Mouse (Mus musculus): ENCODE results near the gene Dpagt1. TPM values are rescaled to one million over a fixed set of nuclear protein-coding genes. Genes with fewer than 3 reads are reported as not detected.

Gene Dpagt1
- polyA plus RNA-seq (2014; fragmentation: Nextera tagmentation; extraction: Ambion mirVana): 38.2 and 39.7 TPM in 2 replicates

- Histone ChIP-seq H3K4me1 (ENCODE audit: control insufficient read depth, insufficient read depth, low read length) (peaks cover 9% of the 10 kb centered on the region), H3K27ac (ENCODE audit: low read depth, low read length) (peak within 1 kb of the TSS; percentile 80), H3K9me3 (replicated peaks; ENCODE audit: control insufficient read depth, low read length) (no peaks in the 10 kb centered on the region), H3K36me3 (ENCODE audit: control insufficient read depth, insufficient read depth, low read length) (peaks cover 8% of the 10 kb centered on the region), H3K27me3 (replicated peaks; ENCODE audit: control insufficient read depth, insufficient read depth, low read length) (no peaks in the 10 kb centered on the region), H3K4me3 (ENCODE audit: low read depth, low read length) (peak within 1 kb of the TSS; percentile 62), H3K4me2 (ENCODE audit: low read length) (peak within 1 kb of the TSS; percentile 62), H3K9ac (ENCODE audit: low read length) (peak within 1 kb of the TSS; percentile 77)
- 3% methylated on average over 12 of the region's 12 CpGs for WGBS
- DNase-seq (ENCODE audit: low spot score) (no peak), ATAC-seq (peak; percentile 44)
These were observed at the start of gene Dpagt1 for GRCm38 (mm10) chr9:44325768-44326370. Gene Dpagt1, plus strand, starts transcription at chr9:44326019.

GRCm38 (mm10) chr9:44283183-44283582 lies 42.6 kb upstream of the Dpagt1 start:
- no peak overlapping the region for H3K9ac ChIP-seq (ENCODE audit: low read length)
- no peak overlapping the region for H3K4me2 ChIP-seq (ENCODE audit: low read length)
- no peak for ATAC-seq
- no peaks in the 10 kb centered on the region for H3K9me3 ChIP-seq (replicated peaks; ENCODE audit: control insufficient read depth, low read length)
- peaks cover 7% of the 10 kb centered on the region for H3K4me1 ChIP-seq (ENCODE audit: control insufficient read depth, insufficient read depth, low read length)
- WGBS: 81% methylated on average over 5 of the region's 5 CpGs
- no peak overlapping the region for H3K4me3 ChIP-seq (ENCODE audit: low read depth, low read length)
- no peak for DNase-seq (ENCODE audit: low spot score)
- H3K27me3 ChIP-seq (replicated peaks; ENCODE audit: control insufficient read depth, insufficient read depth, low read length): no peaks in the 10 kb centered on the region
- H3K36me3 ChIP-seq (ENCODE audit: control insufficient read depth, insufficient read depth, low read length): peaks cover 35% of the 10 kb centered on the region
- H3K27ac ChIP-seq (ENCODE audit: low read depth, low read length): no peak overlapping the region

GRCm38 (mm10) chr9:44286256-44286850 lies 39.5 kb upstream of the Dpagt1 start:
- no peak for DNase-seq (ENCODE audit: low spot score)
- H3K4me3 ChIP-seq (ENCODE audit: low read depth, low read length): peak overlapping the region; percentile 84; the same call in 1 of the 2 replicates
- no peaks in the 10 kb centered on the region for H3K27me3 ChIP-seq (replicated peaks; ENCODE audit: control insufficient read depth, insufficient read depth, low read length)
- no peak for ATAC-seq
- 11% methylated on average over 6 of the region's 6 CpGs for WGBS
- H3K9ac ChIP-seq (ENCODE audit: low read length): peak overlapping the region; percentile 29; the same call in 1 of the 2 replicates
- peaks cover 17% of the 10 kb centered on the region for H3K4me1 ChIP-seq (ENCODE audit: control insufficient read depth, insufficient read depth, low read length)
- H3K36me3 ChIP-seq (ENCODE audit: control insufficient read depth, insufficient read depth, low read length): peaks cover 11% of the 10 kb centered on the region
- H3K9me3 ChIP-seq (replicated peaks; ENCODE audit: control insufficient read depth, low read length): no peaks in the 10 kb centered on the region
- peak overlapping the region; percentile 94 for H3K4me2 ChIP-seq (ENCODE audit: low read length)
- H3K27ac ChIP-seq (ENCODE audit: low read depth, low read length): no peak overlapping the region

- WGBS: 4% methylated on average over 11 of the region's 11 CpGs
- peaks cover 17% of the 10 kb centered on the region for H3K4me1 ChIP-seq (ENCODE audit: control insufficient read depth, insufficient read depth, low read length)
- peak overlapping the region; percentile 94 for H3K4me2 ChIP-seq (ENCODE audit: low read length)
- H3K9ac ChIP-seq (ENCODE audit: low read length): peak overlapping the region; percentile 96
- ATAC-seq (peak; percentile 15), DNase-seq (ENCODE audit: low spot score) (no peak)
- H3K36me3 ChIP-seq (ENCODE audit: control insufficient read depth, insufficient read depth, low read length): peaks cover 10% of the 10 kb centered on the region
- peak overlapping the region; percentile 84 for H3K4me3 ChIP-seq (ENCODE audit: low read depth, low read length)
- peak overlapping the region; percentile 63; the same call in 1 of the 2 replicates for H3K27ac ChIP-seq (ENCODE audit: low read depth, low read length)
- H3K9me3 ChIP-seq (replicated peaks; ENCODE audit: control insufficient read depth, low read length): no peaks in the 10 kb centered on the region
- H3K27me3 ChIP-seq (replicated peaks; ENCODE audit: control insufficient read depth, insufficient read depth, low read length): no peaks in the 10 kb centered on the region
These were observed 38.8 kb upstream of the Dpagt1 start for GRCm38 (mm10) chr9:44287003-44287400.

GRCm38 (mm10) chr9:44287401-44288075 lies 38.3 kb upstream of the Dpagt1 start:
- Histone ChIP-seq H3K9me3 (replicated peaks; ENCODE audit: control insufficient read depth, low read length) (no peaks in the 10 kb centered on the region), H3K4me1 (ENCODE audit: control insufficient read depth, insufficient read depth, low read length) (peaks cover 17% of the 10 kb centered on the region), H3K4me2 (ENCODE audit: low read length) (peak overlapping the region; percentile 94), H3K27ac (ENCODE audit: low read depth, low read length) (peak overlapping the region; percentile 63), H3K36me3 (ENCODE audit: control insufficient read depth, insufficient read depth, low read length) (peaks cover 12% of the 10 kb centered on the region), H3K9ac (ENCODE audit: low read length) (peak overlapping the region; percentile 96), H3K27me3 (replicated peaks; ENCODE audit: control insufficient read depth, insufficient read depth, low read length) (no peaks in the 10 kb centered on the region), H3K4me3 (ENCODE audit: low read depth, low read length) (peak overlapping the region; percentile 84)
- DNase-seq (ENCODE audit: low spot score) (peak; percentile 37), ATAC-seq (peak; percentile 60)
- under 1% methylated on average over 47 of the region's 47 CpGs for WGBS

- Histone ChIP-seq H3K27me3 (replicated peaks; ENCODE audit: control insufficient read depth, insufficient read depth, low read length) (no peaks in the 10 kb centered on the region), H3K9me3 (replicated peaks; ENCODE audit: control insufficient read depth, low read length) (no peaks in the 10 kb centered on the region), H3K4me3 (ENCODE audit: low read depth, low read length) (peak within 1 kb of the TSS; percentile 84), H3K27ac (ENCODE audit: low read depth, low read length) (peak within 1 kb of the TSS; percentile 63), H3K36me3 (ENCODE audit: control insufficient read depth, insufficient read depth, low read length) (peaks cover 19% of the 10 kb centered on the region), H3K4me1 (ENCODE audit: control insufficient read depth, insufficient read depth, low read length) (peaks cover 17% of the 10 kb centered on the region), H3K9ac (ENCODE audit: low read length) (peak within 1 kb of the TSS; percentile 96), H3K4me2 (ENCODE audit: low read length) (peak within 1 kb of the TSS; percentile 94)
- WGBS: 2% methylated on average over 38 of the region's 38 CpGs
- ATAC-seq (peak; percentile 75), DNase-seq (ENCODE audit: low spot score) (peak; percentile 59)
These were observed 37.5 kb upstream of the Dpagt1 start, which contains the start of gene Abcg4 for GRCm38 (mm10) chr9:44288076-44288958. Gene Abcg4, minus strand, starts transcription at chr9:44288615.

- no peaks in the 10 kb centered on the region for H3K9me3 ChIP-seq (replicated peaks; ENCODE audit: control insufficient read depth, low read length)
- H3K27me3 ChIP-seq (replicated peaks; ENCODE audit: control insufficient read depth, insufficient read depth, low read length): no peaks in the 10 kb centered on the region
- peaks cover 24% of the 10 kb centered on the region for H3K36me3 ChIP-seq (ENCODE audit: control insufficient read depth, insufficient read depth, low read length)
- DNase-seq (ENCODE audit: low spot score) (peak; percentile 16), ATAC-seq (no peak)
- peak overlapping the region; percentile 94 for H3K4me2 ChIP-seq (ENCODE audit: low read length)
- peak overlapping the region; percentile 96; the same call in 1 of the 2 replicates for H3K9ac ChIP-seq (ENCODE audit: low read length)
- 6% methylated on average over 11 of the region's 11 CpGs for WGBS
- peaks cover 17% of the 10 kb centered on the region for H3K4me1 ChIP-seq (ENCODE audit: control insufficient read depth, insufficient read depth, low read length)
- H3K27ac ChIP-seq (ENCODE audit: low read depth, low read length): no peak overlapping the region
- H3K4me3 ChIP-seq (ENCODE audit: low read depth, low read length): peak overlapping the region; percentile 84
These were observed 36.9 kb upstream of the Dpagt1 start for GRCm38 (mm10) chr9:44288959-44289291.

GRCm38 (mm10) chr9:44292490-44292889 lies 33.3 kb upstream of the Dpagt1 start:
- no peak overlapping the region for H3K4me3 ChIP-seq (ENCODE audit: low read depth, low read length)
- ATAC-seq: no peak
- no peak overlapping the region for H3K9ac ChIP-seq (ENCODE audit: low read length)
- no peak overlapping the region for H3K4me2 ChIP-seq (ENCODE audit: low read length)
- DNase-seq (ENCODE audit: low spot score): peak; percentile 60
- H3K27ac ChIP-seq (ENCODE audit: low read depth, low read length): no peak overlapping the region
- H3K4me1 ChIP-seq (ENCODE audit: control insufficient read depth, insufficient read depth, low read length): peaks cover 10% of the 10 kb centered on the region
- peaks cover 54% of the 10 kb centered on the region for H3K36me3 ChIP-seq (ENCODE audit: control insufficient read depth, insufficient read depth, low read length)
- 67% methylated on average over 3 of the region's 3 CpGs for WGBS
- H3K9me3 ChIP-seq (replicated peaks; ENCODE audit: control insufficient read depth, low read length): no peaks in the 10 kb centered on the region
- no peaks in the 10 kb centered on the region for H3K27me3 ChIP-seq (replicated peaks; ENCODE audit: control insufficient read depth, insufficient read depth, low read length)

All from forebrain, embryonic 14.5 days (tissue).